Mouse (Mus musculus): ENCODE data around the gene Adipor1. TPM values are rescaled to one million over a fixed set of nuclear protein-coding genes. Genes with fewer than 3 reads are reported as not detected.

Gene Adipor1
- total RNA-seq, 2 experiments from 2014 or later, result 114 to 116 TPM

Other genes starting within 250 kb of the Adipor1 start
- gene Chil1, start 233.2 kb upstream of the Adipor1 start, total RNA-seq (2021), result 1 to 10 TPM; 1.4 to 2.4 TPM
- gene Mybph, start 221.9 kb upstream of the Adipor1 start, total RNA-seq (2021), result 1 to 10 TPM; 4.2 to 5.0 TPM
- gene Adora1, start 179.9 kb upstream of the Adipor1 start, total RNA-seq (2021), result 10 to 100 TPM; 70.4 to 83.0 TPM
- 1 to 10 TPM; 2.0 to 9.6 TPM for gene Myog, start 125.4 kb upstream of the Adipor1 start, total RNA-seq (2021)
- gene Ppfia4, start 82.5 kb upstream of the Adipor1 start, total RNA-seq (2021), result 1 to 10 TPM; 1.5 to 3.0 TPM
- gene Tmem183a, start 53.4 kb upstream of the Adipor1 start, total RNA-seq (2021), result 10 to 100 TPM; 39.9 to 48.3 TPM
- not detected for gene 4933406M09Rik, start 29.4 kb upstream of the Adipor1 start, total RNA-seq (2021)
- 10 to 100 TPM; 21.0 to 33.0 TPM for gene Cyb5r1, start 9.8 kb upstream of the Adipor1 start, total RNA-seq (2021)
- gene Klhl12, start 40.2 kb downstream of the Adipor1 start, total RNA-seq (2021), result 10 to 100 TPM; 16.4 to 22.3 TPM
- 10 to 100 TPM; 22.6 to 26.6 TPM for gene Rabif, start 79.3 kb downstream of the Adipor1 start, total RNA-seq (2021)
- gene Mgat4e, start 134.3 kb downstream of the Adipor1 start, total RNA-seq (2021), result not detected
- gene Kdm5b, start 144.8 kb downstream of the Adipor1 start, total RNA-seq (2021), result 10 to 100 TPM; 34.9 to 45.3 TPM
- gene Syt2, start 231.3 kb downstream of the Adipor1 start, total RNA-seq (2021), result 1 to 10 TPM; 1.3 to 5.2 TPM

Data from adrenal gland, postnatal 10 days (tissue).